Mouse (Mus musculus): ENCODE measurements at regions not wholly inside any gene's neighbourhood (a gene's known extent, or its start where the extent isn't known, plus 50 kb on each side); places are given as distances from the start of the nearest gene placed in this dataset.

- peak; percentile 41 for DNase-seq (ENCODE audit: low spot score)
Measured at GRCm38 (mm10) chr7:64060051-64060450, 93.6 kb upstream of the Trpm1 start.

- no peak for DNase-seq (ENCODE audit: low spot score)
Measured at GRCm38 (mm10) chr7:64058282-64058872, 95.3 kb upstream of the Trpm1 start.

GRCm38 (mm10) chr7:64057873-64058272, 95.8 kb upstream of the Trpm1 start:
- DNase-seq (ENCODE audit: low spot score): peak; percentile 66

GRCm38 (mm10) chr7:64056498-64056897, 97.1 kb upstream of the Trpm1 start:
- no peak for DNase-seq (ENCODE audit: low spot score)

- no peak for DNase-seq (ENCODE audit: low spot score)
Measured at GRCm38 (mm10) chr7:64054996-64055395, 98.6 kb upstream of the Trpm1 start.

GRCm38 (mm10) chr7:64053766-64054165, 99.9 kb upstream of the Trpm1 start:
- no peak for DNase-seq (ENCODE audit: low spot score)

GRCm38 (mm10) chr7:64052400-64052799, 101.2 kb upstream of the Trpm1 start:
- no peak for DNase-seq (ENCODE audit: low spot score)

- no peak for DNase-seq (ENCODE audit: low spot score)
Measured at GRCm38 (mm10) chr7:64050826-64051401, 102.7 kb upstream of the Trpm1 start.

GRCm38 (mm10) chr7:64050246-64050645, 103.4 kb upstream of the Trpm1 start:
- no peak for DNase-seq (ENCODE audit: low spot score)

- peak; percentile 42 for DNase-seq (ENCODE audit: low spot score)
Measured at GRCm38 (mm10) chr7:64049183-64049965, 104.3 kb upstream of the Trpm1 start.

- peak; percentile 39 for DNase-seq (ENCODE audit: low spot score)
Measured at GRCm38 (mm10) chr7:64048452-64049182, 105.0 kb upstream of the Trpm1 start.

GRCm38 (mm10) chr7:64047831-64048230, 105.8 kb upstream of the Trpm1 start:
- DNase-seq (ENCODE audit: low spot score): no peak

GRCm38 (mm10) chr7:64045292-64045691, 106.6 kb upstream of the Klf13 start:
- DNase-seq (ENCODE audit: low spot score): no peak

GRCm38 (mm10) chr7:64042978-64043377, 104.3 kb upstream of the Klf13 start:
- DNase-seq (ENCODE audit: low spot score): peak; percentile 82

- no peak for DNase-seq (ENCODE audit: low spot score)
Measured at GRCm38 (mm10) chr7:64041303-64041702, 102.6 kb upstream of the Klf13 start.

GRCm38 (mm10) chr7:64040026-64040737, 101.5 kb upstream of the Klf13 start:
- no peak for DNase-seq (ENCODE audit: low spot score)

- DNase-seq (ENCODE audit: low spot score): peak; percentile 37
Measured at GRCm38 (mm10) chr7:64037701-64038231, 99.1 kb upstream of the Klf13 start.

GRCm38 (mm10) chr7:64036154-64036553, 97.4 kb upstream of the Klf13 start:
- no peak for DNase-seq (ENCODE audit: low spot score)

- no peak for DNase-seq (ENCODE audit: low spot score)
Measured at GRCm38 (mm10) chr7:64035025-64035606, 96.4 kb upstream of the Klf13 start.

- no peak for DNase-seq (ENCODE audit: low spot score)
Measured at GRCm38 (mm10) chr7:64034493-64034892, 95.8 kb upstream of the Klf13 start.

- DNase-seq (ENCODE audit: low spot score): no peak
Measured at GRCm38 (mm10) chr7:64033388-64033787, 94.7 kb upstream of the Klf13 start.
